19 mouse cellular contexts compared by ENCODE assay signal in genomic region chr1:61273843-61274242, GRCm38 (mm10).
"Had no signal": no experiment of that assay in that cellular context is flagged by ENCODE, and none has a peak within 500 bp of the region (broad histone marks: within the 10 kb centered on the region; RNA-seq: fewer than 3 reads in every experiment).

No protein-coding gene starts in this region.

- H3K9ac ChIP-seq: liver, postnatal 0 days; midbrain, embryonic 13.5 days; midbrain, embryonic 15.5 days; neural tube, embryonic 13.5 days; neural tube, embryonic 15.5 days had no signal

- H3K36me3 ChIP-seq: midbrain, embryonic 13.5 days; midbrain, embryonic 15.5 days; neural tube, embryonic 13.5 days; neural tube, embryonic 15.5 days had no signal

- DNase-seq: liver, postnatal 0 days; lung, adult 2 months; lung, postnatal 10 days; lung, postnatal 36 days; retina, postnatal 1 day; right cerebral cortex, adult 18-20 months; right cerebral cortex, postnatal 25 days; right cerebral cortex, postnatal 4 days; spleen, adult 18-20 months; thymus, adult 18-20 months; thymus, postnatal 14 days; thymus, postnatal 36 days had no signal

- H3K9me3 ChIP-seq: megakaryocyte, embryonic 14.5 days; midbrain, embryonic 13.5 days; midbrain, embryonic 15.5 days; neural tube, embryonic 13.5 days; neural tube, embryonic 15.5 days had no signal

- H3K27me3 ChIP-seq: megakaryocyte, embryonic 14.5 days; midbrain, embryonic 15.5 days; neural tube, embryonic 13.5 days; neural tube, embryonic 15.5 days had no signal

- H3K4me2 ChIP-seq: midbrain, embryonic 11.5 days; midbrain, embryonic 13.5 days; midbrain, embryonic 15.5 days; neural tube, embryonic 13.5 days; neural tube, embryonic 15.5 days had no signal

- H3K4me1 ChIP-seq: midbrain, embryonic 13.5 days; midbrain, embryonic 15.5 days; neural tube, embryonic 13.5 days had no signal

- H3K4me3 ChIP-seq: megakaryocyte, embryonic 14.5 days; midbrain, embryonic 13.5 days; midbrain, embryonic 15.5 days; neural tube, embryonic 13.5 days; neural tube, embryonic 15.5 days had no signal

- ATAC-seq: liver, postnatal 0 days; midbrain, embryonic 13.5 days; midbrain, embryonic 15.5 days had no signal

- H3K27ac ChIP-seq: macrophage; midbrain, embryonic 13.5 days; midbrain, embryonic 15.5 days; neural tube, embryonic 13.5 days; neural tube, embryonic 15.5 days had no signal
